Mouse (Mus musculus) embryonic facial prominence, embryonic 12.5 days (tissue): ENCODE measurements around the gene Akr1a1. TPM values are rescaled to one million over a fixed set of nuclear protein-coding genes. Genes with fewer than 3 reads are reported as not detected.
"Not testable (repeated sequence)": the region's sequence is repeated elsewhere in the genome, so short reads cannot be mapped to it uniquely, and the experiment has no call there.

ENCODE experiments used
- ATAC-seq: fragments of 200-750 bp; cut with Nextera tagmentation; 2 replicates; pipeline ENCODE4 v1.8.0; 2017; ENCODE audit not compliant: insufficient number of reproducible peaks, insufficient read depth, low FRiP score, low TSS enrichment
- H3K27ac ChIP-seq: fragments of 300-500 bp; sonication (generic); 2 replicates; pipeline ENCODE4 v1.5.1; 2016; ENCODE audit warnings: mild to moderate bottlenecking
- H3K27me3 ChIP-seq: fragments of 300-500 bp; sonication (generic); 2 replicates; pipeline ENCODE4 v1.6.1; 2016; ENCODE audit warnings: mild to moderate bottlenecking, moderate library complexity
- H3K36me3 ChIP-seq: fragments of 300-500 bp; sonication (generic); 2 replicates; pipeline ENCODE4 v1.6.1; 2016; ENCODE audit warnings: mild to moderate bottlenecking
- H3K4me1 ChIP-seq: fragments of 300-500 bp; sonication (generic); 2 replicates; pipeline ENCODE4 v1.6.1; 2016
- H3K4me2 ChIP-seq: fragments of 300-500 bp; sonication (generic); replicated peaks from 2 replicates; pipeline ENCODE4 v1.6.1; 2016; ENCODE audit warnings: mild to moderate bottlenecking, moderate library complexity
- H3K4me3 ChIP-seq: fragments of 300-500 bp; sonication (generic); 2 replicates; pipeline ENCODE4 v1.5.1; 2016; ENCODE audit warnings: mild to moderate bottlenecking
- H3K9ac ChIP-seq: fragments of 300-500 bp; sonication (generic); 2 replicates; pipeline ENCODE4 v1.6.1; 2016; ENCODE audit warnings: mild to moderate bottlenecking, moderate library complexity
- H3K9me3 ChIP-seq: fragments of 300-500 bp; sonication (generic); 2 replicates; pipeline ENCODE4 v1.6.1; 2016; ENCODE audit warnings: mild to moderate bottlenecking, moderate library complexity
- WGBS: fragments of 180-500 bp; shearing (Covaris S2); methylation state at CpG from one replicate; pipeline ENCODE4 v1.1.7; 2016; 5-methylcytosine and 5-hydroxymethylcytosine counted together
- polyA plus RNA-seq: library from polyadenylated mRNA; unstranded; fragments of >200 nt; fragmentation: Nextera tagmentation; extraction: Ambion mirVana; gene quantifications from 2 replicates; pipeline ENCODE4 v1.2.1, GENCODE M21; 2016

Gene Akr1a1
- 689 and 706 TPM in 2 replicates for polyA plus RNA-seq

DNA sequence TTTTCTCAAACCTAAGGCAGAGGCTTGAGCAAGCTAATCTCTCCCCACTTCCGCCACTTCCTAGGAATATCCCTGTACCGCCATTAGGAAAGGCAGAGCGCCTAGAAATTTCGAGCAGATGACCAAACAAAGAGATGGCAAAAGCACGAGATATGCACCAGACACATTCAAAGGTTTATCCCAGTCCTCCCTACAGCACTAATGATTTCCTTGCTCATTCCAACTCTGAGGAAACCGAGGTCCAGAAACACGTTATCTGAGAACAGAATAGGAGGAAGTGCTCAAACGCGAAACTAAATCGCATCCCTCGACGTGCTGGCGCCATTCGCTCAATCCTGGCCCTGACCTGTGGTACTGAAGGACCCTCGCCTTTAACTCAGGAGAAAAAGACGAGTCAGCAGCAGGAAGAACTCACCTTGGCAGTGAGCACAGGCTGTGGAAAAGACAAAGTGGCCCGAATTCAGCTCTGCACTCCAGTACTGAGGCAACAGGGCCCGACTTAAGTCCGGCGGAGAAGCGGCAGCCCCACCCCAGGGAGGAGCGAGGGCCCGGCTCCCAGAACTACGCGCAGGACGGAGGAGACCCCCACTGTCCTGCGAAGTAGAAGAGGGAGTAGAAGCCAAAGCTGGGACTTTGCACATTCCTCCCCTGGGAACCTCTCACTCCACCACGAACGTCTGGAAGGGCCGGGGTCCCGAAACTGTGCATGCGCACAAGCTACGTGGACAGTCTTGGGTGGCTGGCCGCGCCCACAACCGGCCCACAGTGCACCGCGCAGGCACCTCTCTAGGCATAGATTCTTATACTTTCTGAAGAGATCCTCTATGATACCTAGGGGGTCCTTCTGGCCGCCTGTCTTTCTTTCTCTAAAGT lies at the start of gene Akr1a1:
Gene Akr1a1 (minus strand): TSS at position 757 of the 873 bp plus-strand sequence.
- Histone ChIP-seq H3K4me1 (peaks cover 16% of the 10 kb centered on the region), H3K4me2 (peak within 1 kb of the TSS; percentile 74), H3K27me3 (no peaks in the 10 kb centered on the region), H3K27ac (peak within 1 kb of the TSS; percentile 92), H3K9ac (peak within 1 kb of the TSS; percentile 94), H3K4me3 (peak within 1 kb of the TSS; percentile 95), H3K36me3 (peaks cover 33% of the 10 kb centered on the region), H3K9me3 (no peaks in the 10 kb centered on the region)
- ATAC-seq, result peak; percentile 99
- WGBS, result under 1% methylated on average over 39 of the region's 39 CpGs

DNA sequence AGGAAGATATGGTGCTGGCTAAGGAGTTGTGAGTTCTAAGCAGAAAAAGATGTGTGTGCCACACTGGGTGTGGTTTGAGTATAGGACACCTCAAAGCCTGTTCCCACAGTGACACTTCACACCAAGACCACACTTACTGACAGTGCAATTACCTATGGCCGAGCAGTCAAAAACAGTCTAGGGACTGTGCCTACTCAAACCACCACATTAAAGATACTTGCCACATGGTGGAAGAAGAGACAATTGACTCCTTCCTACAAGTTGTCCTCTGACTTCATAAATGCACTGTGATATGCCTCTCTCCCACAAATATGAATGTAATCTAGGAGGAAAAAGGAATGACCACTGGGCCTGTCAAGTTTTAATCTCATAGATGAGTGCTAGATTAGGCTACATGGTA lies 49.5 kb upstream of the Akr1a1 start:
- WGBS, result 71% methylated on average over 1 of the region's 1 CpGs
- Histone ChIP-seq H3K9me3 (no peaks in the 10 kb centered on the region), H3K36me3 (peaks cover 40% of the 10 kb centered on the region), H3K4me3 (no peak overlapping the region), H3K9ac (no peak overlapping the region), H3K4me1 (no peaks in the 10 kb centered on the region), H3K27ac (no peak overlapping the region), H3K27me3 (no peaks in the 10 kb centered on the region), H3K4me2 (no peak overlapping the region)
- ATAC-seq, result no peak

DNA sequence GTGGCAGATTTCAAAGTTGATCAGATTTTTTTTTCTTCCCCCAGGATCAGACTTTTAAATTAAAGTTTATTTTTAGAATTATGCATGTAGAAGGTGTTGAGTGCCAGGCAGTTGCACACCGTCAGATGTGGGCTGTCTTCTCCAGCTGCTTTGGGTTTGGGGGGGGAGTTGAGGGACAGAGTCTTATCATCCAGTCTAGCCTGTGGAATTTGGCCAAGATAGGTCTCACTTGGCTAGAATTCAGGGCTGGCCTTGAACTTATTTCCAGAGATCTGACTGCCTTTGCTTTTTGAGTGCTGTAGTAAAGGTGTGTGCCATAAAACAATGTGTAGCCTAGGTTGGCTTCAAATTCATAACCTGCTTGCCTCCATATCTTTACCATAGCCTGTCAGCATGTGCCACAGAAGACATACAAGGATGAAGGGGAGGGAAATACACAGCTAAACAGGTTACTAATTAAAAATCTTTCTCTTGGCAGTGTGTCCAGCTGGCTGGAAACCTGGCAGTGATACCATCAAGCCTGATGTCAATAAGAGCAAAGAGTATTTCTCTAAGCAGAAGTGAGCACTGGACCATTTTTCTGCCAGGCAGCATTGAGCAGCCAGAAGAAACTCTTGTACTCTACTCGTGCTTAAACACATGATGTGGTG lies 47.3 kb upstream of the Akr1a1 start:
- ATAC-seq, result no peak

DNA sequence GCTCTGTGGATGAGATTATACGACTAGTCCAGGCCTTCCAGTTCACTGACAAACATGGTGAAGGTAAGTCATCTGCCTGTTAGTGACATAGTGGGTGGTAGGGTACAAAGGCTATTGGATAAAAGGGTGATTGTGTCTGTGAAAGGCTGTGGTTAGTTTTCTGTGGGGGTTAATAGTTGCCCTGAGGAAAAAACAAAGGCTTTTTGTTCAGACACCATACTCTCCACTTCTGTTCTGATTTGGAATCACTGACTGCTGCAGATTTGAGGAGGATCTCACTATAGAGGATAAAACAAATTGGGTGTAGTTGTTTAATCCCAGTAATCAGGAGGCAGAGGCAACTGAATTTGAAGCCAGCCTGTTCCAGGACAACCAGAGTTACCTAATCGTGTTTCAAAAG lies 42.3 kb upstream of the Akr1a1 start:
- no peaks in the 10 kb centered on the region for H3K9me3 ChIP-seq
- WGBS, result 68% methylated on average over 2 of the region's 2 CpGs
- H3K36me3 ChIP-seq, result peaks cover 76% of the 10 kb centered on the region
- H3K4me2 ChIP-seq, result no peak overlapping the region
- no peak overlapping the region for H3K27ac ChIP-seq
- H3K4me1 ChIP-seq, result peaks cover 4% of the 10 kb centered on the region; the same call in 1 of the 2 replicates
- H3K4me3 ChIP-seq, result no peak overlapping the region
- no peak for ATAC-seq
- H3K27me3 ChIP-seq, result no peaks in the 10 kb centered on the region
- no peak overlapping the region for H3K9ac ChIP-seq

More for the DNA sequence above, 47.3 kb upstream of the Akr1a1 start:
- H3K4me1 ChIP-seq, result no peaks in the 10 kb centered on the region
- 92% methylated on average over 2 of the region's 2 CpGs for whole genome bisulfite sequencing
- H3K9ac ChIP-seq, result no peak overlapping the region
- H3K27ac ChIP-seq, result no peak overlapping the region
- H3K36me3 ChIP-seq, result peaks cover 56% of the 10 kb centered on the region
- no peaks in the 10 kb centered on the region for H3K9me3 ChIP-seq
- no peak overlapping the region for H3K4me3 ChIP-seq
- H3K27me3 ChIP-seq, result no peaks in the 10 kb centered on the region
- H3K4me2 ChIP-seq, result no peak overlapping the region

DNA sequence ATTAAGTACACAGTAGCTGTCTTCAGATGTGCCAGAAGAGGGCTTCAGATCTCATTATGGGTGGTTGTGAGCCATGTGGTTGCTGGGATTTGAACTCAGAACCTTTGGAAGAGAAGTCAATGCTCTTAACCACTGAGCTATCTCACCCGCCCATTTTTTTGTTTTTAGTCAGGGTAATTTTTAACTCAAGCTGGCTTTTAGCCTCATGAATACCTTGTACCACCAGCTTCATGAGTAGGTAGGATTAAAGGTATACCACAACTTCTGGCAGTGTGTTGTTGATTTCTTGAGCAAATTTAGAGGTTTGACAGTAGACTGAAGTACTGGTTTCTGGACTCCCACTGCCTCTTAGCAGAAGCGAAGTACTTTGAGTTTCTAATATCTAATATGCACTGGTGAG lies 40.7 kb upstream of the Akr1a1 start:
- WGBS, result 94% methylated on average over 2 of the region's 2 CpGs
- Histone ChIP-seq H3K27me3 (no peaks in the 10 kb centered on the region), H3K36me3 (peaks cover 67% of the 10 kb centered on the region), H3K4me3 (no peak overlapping the region), H3K4me2 (no peak overlapping the region), H3K9me3 (no peaks in the 10 kb centered on the region), H3K4me1 (peaks cover 4% of the 10 kb centered on the region), H3K27ac (no peak overlapping the region), H3K9ac (no peak overlapping the region)
- no peak for ATAC-seq

DNA sequence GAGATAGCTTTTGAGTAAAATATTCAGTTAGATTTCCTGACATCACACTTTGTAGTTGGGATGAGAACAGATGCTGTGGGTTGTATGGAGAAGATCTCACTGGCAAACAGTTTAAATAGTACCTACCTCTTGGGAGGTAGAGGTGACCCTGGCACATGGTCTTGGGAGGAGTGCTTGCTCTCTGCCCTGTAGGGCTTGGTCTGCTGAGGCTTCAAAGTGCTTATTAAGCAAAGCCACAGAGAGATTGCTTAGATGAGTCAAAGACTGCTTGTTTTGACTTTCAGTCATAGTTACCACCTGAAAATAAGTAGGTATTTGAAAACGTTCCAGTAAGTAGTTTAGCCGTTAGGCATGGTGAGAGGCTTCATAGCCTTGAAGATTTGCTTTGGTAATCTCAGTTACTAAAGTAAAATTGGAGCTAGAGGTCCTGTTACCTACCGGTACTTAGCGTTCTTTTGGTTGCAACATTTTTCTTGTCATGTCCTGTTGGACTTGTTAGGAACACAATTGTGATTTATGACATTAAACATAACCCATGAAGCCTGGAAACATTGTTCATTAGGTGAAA lies 37.9 kb upstream of the Akr1a1 start:
- Histone ChIP-seq H3K36me3 (peaks cover 50% of the 10 kb centered on the region), H3K4me2 (no peak overlapping the region), H3K9ac (no peak overlapping the region), H3K27ac (no peak overlapping the region), H3K4me3 (no peak overlapping the region), H3K9me3 (no peaks in the 10 kb centered on the region), H3K4me1 (peaks cover 13% of the 10 kb centered on the region), H3K27me3 (no peaks in the 10 kb centered on the region)
- 84% methylated on average over 4 of the region's 4 CpGs for WGBS
- ATAC-seq, result no peak

DNA sequence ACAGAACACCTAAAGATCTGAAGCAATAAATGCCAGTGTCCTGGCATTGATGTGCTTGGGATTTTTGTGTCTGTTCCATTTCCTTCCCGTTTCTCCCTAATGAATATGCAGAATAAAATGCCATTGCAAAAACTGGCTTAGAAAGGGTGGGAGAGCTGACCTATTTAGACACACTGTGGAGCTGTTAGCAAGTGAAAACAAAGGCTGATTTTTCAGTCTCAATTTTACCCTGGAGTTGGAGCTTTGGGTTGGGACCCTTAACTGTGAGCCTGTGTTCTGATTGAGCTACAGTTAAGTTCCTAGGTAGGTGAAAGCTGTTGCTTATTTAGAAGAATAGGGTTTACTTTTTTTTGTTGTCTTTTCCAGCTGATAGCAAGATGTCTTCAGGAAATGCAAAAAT lies 35.6 kb upstream of the Akr1a1 start:
- Histone ChIP-seq H3K4me3 (peak overlapping the region; percentile 70), H3K27me3 (no peaks in the 10 kb centered on the region), H3K9me3 (no peaks in the 10 kb centered on the region), H3K9ac (peak overlapping the region; percentile 72; the same call in 1 of the 2 replicates), H3K4me2 (peak overlapping the region; percentile 78), H3K4me1 (peaks cover 13% of the 10 kb centered on the region), H3K36me3 (peaks cover 31% of the 10 kb centered on the region), H3K27ac (no peak overlapping the region)
- ATAC-seq, result no peak
- WGBS, result 38% methylated on average over 1 of the region's 1 CpGs

DNA sequence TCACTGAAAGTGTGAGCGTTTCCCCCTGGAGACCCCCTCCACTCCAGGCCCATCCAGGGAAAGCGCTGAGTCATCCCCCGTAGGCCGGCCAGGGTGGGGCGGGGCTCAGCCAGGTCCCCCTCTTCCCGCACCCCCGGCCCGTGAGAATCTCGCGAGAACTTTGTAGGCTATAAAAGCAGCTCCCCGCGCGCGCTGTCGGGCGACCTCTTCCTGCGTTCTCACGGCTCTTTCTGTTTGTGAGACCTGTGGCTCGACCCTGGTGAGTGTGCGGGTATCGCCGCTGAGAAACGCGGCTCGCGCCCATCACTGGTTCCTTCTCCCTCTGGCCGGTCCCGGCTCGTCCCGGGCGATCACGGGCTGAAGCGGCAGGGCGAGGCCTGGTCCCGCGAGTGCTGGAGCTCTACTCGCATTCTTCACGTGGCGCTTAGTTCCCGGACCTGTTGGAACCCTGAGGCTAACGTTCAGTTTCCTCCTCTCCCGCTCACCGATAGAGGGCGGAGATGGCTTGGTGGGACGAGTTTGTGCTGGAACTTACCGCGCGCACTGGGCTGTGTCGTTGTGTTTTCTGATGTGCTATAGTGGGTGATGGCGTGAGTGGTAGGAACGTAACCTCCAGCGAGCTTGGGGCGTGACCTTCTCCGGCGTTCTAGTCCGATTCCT lies 34.1 kb upstream of the Akr1a1 start, which contains the start of gene Prdx1:
Gene Prdx1 (plus strand): TSS at position 143 of the 660 bp plus-strand sequence.
- Histone ChIP-seq H3K4me3 (peak within 1 kb of the TSS; percentile 70), H3K4me2 (peak within 1 kb of the TSS; percentile 78), H3K4me1 (peaks cover 13% of the 10 kb centered on the region), H3K27ac (peak within 1 kb of the TSS; percentile 95), H3K9ac (peak within 1 kb of the TSS; percentile 72), H3K27me3 (no peaks in the 10 kb centered on the region), H3K9me3 (no peaks in the 10 kb centered on the region), H3K36me3 (peaks cover 18% of the 10 kb centered on the region)
- ATAC-seq, result peak; percentile 93
- under 1% methylated on average over 56 of the region's 56 CpGs for WGBS

DNA sequence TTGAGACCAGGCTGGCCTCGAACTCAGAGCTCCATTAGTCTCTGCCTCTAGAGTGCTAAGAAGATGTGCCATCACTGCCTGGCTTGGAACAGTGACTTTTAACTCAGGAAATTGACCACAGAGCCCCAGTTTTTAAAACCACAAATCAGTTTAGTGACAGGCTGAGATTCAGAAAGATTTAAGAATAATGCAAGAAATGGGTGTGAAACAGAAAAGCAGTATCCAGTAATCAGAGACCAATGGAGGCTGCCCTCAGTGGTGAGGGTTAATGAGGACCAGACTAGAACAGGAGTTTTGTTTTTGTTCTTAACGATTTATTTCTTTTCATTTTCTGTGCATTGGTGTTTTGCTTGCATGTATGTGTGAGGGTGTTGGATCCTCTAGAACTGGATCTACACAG lies 33.2 kb upstream of the Akr1a1 start:
- peak overlapping the region; percentile 70; the same call in 1 of the 2 replicates for H3K4me3 ChIP-seq
- peaks cover 13% of the 10 kb centered on the region for H3K4me1 ChIP-seq
- no peak for ATAC-seq
- WGBS, result 62% methylated on average over 2 of the region's 2 CpGs
- H3K27me3 ChIP-seq, result no peaks in the 10 kb centered on the region
- H3K27ac ChIP-seq, result peak overlapping the region; percentile 95
- H3K36me3 ChIP-seq, result peaks cover 12% of the 10 kb centered on the region
- peak overlapping the region; percentile 72; the same call in 1 of the 2 replicates for H3K9ac ChIP-seq
- H3K4me2 ChIP-seq, result peak overlapping the region; percentile 78
- H3K9me3 ChIP-seq, result no peaks in the 10 kb centered on the region

DNA sequence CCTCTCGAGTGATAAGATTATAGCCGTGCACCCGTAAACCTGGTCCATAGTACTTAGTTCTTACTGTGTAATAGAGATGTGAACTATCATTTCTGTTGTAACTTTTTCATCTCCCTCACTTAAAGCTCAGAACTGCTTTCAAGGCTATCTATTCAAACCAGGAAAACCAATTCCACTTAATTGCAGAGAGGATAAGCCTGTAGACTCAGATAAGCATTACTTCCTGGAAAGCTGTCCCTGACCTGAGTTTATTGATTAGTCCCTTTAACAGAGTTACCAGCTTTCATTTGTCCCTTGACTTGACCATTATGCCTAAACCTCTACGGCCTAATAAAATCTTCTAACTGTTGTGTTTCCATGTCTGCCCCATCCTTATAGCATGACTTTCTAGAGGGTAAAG lies 32.5 kb upstream of the Akr1a1 start:
- H3K27me3 ChIP-seq, result no peaks in the 10 kb centered on the region
- H3K4me3 ChIP-seq, result no peak overlapping the region
- no peak overlapping the region for H3K4me2 ChIP-seq
- H3K27ac ChIP-seq, result no peak overlapping the region
- peaks cover 5% of the 10 kb centered on the region for H3K36me3 ChIP-seq
- H3K9ac ChIP-seq, result no peak overlapping the region
- H3K4me1 ChIP-seq, result peaks cover 10% of the 10 kb centered on the region
- no peaks in the 10 kb centered on the region for H3K9me3 ChIP-seq
- 91% methylated on average over 4 of the region's 4 CpGs for WGBS
- ATAC-seq, result no peak

DNA sequence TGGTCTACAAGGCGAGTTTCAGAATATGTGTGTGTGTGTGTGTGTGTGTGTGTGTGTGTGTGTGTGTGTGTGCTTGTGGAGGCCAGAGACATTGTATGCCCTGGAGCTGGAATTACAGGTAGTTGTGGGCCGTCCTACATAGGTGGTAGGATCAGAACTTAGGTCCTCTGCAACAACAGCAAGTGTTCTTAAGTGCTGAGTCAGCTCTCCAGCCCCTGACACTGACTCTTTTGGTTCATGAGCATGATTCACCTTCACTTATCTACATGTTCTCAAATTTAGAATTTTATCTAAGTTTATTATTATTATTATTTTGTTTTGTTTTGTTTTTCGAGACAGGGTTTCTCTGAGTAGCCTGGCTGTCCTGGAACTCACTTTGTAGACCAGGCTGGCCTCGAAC lies 29.0 kb upstream of the Akr1a1 start:
- not testable (repeated sequence) for H3K9me3 ChIP-seq, ATAC-seq, H3K4me3 ChIP-seq, H3K36me3 ChIP-seq, H3K27me3 ChIP-seq, H3K27ac ChIP-seq, H3K9ac ChIP-seq, H3K4me2 ChIP-seq, H3K4me1 ChIP-seq
- WGBS, result 80% methylated on average over 4 of the region's 4 CpGs
